Mouse (Mus musculus): ENCODE results near the gene Dkk2.

Gene Dkk2

DNA sequence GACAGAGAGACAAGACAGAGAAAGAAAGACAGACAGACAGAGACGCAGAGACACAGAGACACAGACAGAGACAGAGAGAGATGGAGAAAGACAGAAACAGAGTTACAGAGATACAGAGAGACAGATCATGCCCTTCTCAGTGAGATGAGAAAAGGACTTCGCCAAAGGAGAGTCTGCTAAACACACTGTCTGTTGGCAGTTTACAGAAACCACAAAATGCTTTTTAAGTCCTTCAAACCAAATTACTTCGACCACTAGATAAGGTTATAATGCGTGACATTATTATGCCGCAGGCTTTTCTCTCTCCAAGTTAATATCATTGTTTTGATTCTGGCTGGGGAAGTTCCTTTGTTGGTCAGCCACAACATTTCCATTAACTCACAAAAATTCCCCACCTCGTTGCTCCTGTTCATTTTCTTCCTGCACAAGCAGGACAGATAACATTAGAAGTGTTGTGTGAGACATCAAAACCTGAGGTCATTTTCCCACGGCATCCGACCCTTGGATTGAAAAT is 40.2 kb downstream of the Dkk2 start:
- no peak for DNase-seq (ENCODE audit: low read depth)

- DNase-seq (ENCODE audit: low read depth), result no peak
These were observed 44.7 kb downstream of the Dkk2 start for GRCm38 (mm10) chr3:132129730-132130274.

DNA sequence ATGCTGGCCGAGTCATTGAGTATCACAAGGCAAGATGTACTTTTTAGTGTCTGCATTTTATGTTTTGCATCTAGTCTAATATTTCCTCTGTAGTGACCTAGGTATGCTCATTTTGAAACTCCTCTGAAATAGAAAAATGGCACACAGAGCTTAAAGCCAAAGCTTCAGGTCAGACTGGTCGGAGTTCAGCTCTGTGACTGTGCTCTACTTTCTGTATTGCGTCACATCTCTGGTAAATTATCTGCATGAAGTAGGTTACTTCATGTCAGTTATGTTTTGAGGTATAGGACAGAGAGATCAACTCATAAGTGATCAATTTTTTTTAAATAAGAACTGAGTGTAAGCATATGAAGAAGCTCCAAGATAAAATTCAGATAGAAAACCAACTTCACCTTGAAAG is 45.7 kb downstream of the Dkk2 start:
- DNase-seq (ENCODE audit: low read depth), result no peak

DNA sequence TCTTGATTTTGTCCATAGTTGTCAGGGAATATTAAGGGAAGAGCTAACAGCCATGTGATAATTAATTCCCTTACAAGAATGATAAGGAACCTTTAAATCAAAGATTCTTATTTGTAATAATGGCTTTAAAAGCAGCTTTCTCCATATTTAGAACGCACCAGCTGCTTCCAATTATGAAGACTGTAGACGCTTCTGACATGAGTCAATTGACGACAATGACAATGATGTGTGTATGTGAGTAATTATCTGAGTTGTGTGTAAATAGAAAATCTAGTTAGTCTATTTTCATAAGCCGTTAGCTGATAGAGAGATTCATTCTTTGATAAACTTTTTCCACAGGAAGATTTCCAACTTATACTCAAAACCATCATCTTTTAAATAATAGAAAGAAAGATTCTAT is 46.8 kb downstream of the Dkk2 start:
- no peak for DNase-seq (ENCODE audit: low read depth)

GRCm38 (mm10) chr3:132134502-132134901 is 49.4 kb downstream of the Dkk2 start:
- DNase-seq (ENCODE audit: low read depth), result no peak

DNA sequence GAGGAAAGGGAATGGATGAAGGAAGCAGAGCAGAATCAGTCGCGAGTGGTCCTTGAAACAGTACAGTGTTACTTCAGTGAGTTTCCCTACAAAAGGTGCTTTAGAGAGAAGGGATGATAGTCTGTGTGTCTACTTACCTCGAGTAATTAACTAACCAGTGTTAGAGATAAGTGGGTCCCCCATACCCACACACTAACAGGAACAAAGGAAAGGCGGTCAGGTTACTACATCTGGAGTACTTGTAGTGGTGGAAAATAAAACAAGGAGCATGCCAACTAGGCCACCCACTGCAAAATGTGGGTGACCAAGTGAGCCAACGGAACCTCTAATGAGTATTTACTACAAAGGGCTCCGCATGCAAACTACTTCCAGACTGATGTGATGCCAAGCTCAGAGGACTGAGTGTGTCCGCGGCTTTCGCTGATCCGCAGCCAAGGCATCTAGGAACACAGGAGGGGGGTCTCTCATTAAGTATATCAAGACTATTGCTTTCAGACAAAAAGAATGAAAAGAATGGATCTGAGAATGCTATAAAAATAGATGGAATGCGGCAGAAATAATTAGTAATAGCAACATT is 52.8 kb downstream of the Dkk2 start:
- no peak for DNase-seq (ENCODE audit: low read depth)

DNA sequence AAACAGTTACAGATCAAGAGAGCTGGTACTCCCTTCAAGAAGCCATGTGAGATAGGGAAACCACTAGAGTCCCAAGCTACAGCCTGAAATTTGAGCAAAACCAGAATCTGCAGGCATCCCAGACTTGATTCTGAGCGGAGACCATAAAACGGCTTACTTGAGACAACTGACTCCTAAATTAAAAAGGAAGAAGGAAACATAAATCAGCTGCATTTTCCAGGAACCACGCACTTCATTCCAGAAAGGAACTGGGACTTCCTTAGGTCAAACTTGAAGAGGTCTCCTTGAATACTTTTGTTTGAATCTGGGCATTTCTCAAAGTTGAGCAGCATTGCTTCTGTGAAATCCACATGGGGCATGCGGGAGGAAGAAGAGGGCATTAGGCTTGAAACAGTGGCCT is 55.9 kb downstream of the Dkk2 start:
- no peak for DNase-seq (ENCODE audit: low read depth)

DNA sequence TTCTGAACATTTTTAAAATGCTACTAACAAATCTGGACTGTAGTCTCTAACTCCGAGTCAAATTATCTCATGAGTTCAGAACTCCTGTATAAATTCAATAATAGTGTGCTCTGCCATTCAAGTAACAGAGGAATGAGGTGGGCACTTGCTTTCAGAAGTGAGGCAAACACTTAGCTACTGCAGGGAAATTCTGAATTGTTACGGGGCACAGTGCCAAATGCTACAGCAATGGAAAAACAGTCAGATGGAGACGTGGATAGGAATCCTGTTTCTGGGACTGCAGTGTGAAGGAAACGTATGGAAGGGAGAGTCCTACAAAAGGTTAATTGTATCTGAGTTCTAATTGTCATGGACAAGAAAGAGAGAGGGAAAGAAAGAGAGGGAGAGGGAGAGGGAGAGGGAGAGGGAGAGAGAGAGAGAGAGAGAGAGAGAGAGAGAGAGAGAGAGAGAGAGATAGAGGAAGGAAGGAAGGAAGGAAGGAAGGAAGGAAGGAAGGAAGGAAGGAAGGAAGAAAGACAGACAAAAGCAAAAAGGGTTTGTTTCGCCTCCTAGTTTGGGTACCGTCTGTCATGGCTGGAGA is 64.4 kb downstream of the Dkk2 start:
- DNase-seq (ENCODE audit: low read depth), result no peak

DNA sequence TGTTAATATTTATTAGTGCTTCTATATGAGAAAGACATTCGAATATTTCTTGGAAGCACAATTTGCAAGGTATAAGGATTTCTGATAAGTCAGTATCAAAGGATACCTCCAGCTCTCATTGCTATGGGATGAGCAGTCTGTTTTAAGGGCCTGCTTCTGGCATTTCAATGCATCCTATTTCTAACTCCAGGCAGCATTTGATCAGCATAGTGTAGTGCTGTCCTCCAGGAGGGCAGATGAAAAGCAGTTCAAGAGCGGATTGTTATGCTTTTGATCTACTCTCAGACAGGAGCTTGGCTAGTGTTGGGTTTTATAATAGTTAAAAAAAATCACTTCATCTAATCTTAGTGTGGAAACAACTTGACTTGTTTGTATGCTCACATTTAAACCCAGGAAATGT is 73.7 kb downstream of the Dkk2 start:
- no peak for DNase-seq (ENCODE audit: low read depth)

DNA sequence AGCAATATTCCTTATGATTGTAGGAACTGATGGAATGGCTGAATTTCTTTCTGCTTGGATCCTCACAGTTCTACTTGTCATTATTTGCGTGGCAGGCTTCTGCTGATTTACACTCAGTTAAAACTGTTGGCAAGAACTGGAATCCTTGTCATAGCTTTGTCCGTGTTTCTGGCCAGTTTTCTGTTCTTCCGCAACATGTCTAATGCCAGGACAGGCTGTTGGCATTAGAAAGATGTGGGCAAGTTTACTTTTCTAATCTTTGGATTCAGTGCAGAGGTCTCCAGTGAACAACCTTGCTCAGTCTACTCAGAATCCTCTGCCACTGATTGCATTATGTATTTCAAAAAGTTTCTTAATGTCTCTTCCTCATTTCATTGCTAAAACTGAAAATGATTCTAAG is 83.8 kb downstream of the Dkk2 start:
- DNase-seq (ENCODE audit: low read depth), result no peak

DNA sequence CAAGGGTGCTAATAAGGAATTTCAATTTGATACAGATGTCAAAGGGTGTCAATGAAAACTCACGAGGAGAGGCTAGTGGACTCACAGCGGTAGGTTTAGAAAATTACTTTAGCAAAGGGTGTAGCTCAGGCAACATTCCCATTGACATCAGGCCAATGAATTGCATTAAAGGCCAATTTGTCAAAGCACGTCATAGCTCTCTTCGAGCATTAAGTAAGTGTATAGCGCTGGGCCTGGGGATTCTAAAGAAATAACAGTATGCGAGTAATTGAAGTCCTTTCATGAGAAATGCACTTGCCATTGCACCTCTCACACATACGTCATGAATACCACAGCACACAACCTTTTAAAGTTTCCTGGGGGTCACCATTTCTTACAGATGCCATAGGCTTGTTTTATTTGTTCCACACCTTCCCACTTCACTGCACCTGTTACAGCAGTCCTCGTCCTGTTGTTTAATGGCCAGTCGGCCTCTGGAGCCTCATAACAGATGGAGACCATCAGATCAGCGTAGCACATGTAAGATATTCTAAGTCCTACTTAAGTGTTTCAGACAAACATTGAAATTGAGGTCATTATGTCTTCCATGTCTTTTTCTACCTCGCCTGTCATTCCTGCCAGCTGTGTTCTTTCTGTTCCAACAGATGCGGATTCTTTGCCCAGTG is 101.9 kb downstream of the Dkk2 start:
- no peak for DNase-seq (ENCODE audit: low read depth)

DNA sequence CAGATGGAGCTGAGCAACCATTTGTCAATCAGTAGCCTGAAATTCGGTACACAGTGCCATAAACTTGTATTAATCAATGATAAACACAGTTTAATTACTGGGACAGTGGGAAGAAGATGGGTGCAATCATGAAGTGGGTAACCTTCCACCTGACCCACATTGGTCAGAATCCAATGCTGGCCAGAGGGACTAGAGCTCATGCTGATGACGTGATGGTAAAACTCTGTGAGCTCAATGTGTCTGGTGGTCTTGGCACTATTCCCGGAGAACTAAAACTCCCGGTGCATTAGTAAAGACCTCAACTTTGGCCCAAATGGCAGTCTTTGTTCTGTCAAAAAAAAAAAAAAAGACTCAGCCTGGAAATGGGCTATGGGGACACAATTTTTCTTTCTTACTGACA is 116.9 kb downstream of the Dkk2 start:
- no peak for DNase-seq (ENCODE audit: low read depth)

DNA sequence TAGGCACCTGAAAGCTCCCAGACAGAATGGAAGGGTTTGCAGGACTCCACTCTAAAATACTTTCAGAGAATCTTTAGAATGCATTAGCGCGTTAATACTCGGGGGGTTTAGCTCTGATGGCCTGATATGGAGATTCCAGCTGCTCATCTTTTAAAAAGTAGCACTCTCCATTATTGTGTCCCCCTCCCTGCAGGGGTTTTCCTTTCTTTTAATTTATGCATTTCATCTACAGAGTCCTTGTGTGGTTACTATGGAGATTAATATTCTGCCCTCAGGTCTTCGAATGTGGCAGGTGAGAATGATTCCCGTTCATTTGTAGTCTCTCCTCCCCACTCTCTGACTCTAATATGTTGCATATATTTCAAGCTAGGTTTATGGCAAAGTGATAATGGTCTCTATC is 117.6 kb downstream of the Dkk2 start:
- no peak for DNase-seq (ENCODE audit: low read depth)

- peak; percentile 23 for DNase-seq (ENCODE audit: low read depth)
These were observed 122.4 kb downstream of the Dkk2 start for GRCm38 (mm10) chr3:132207469-132207868.

DNA sequence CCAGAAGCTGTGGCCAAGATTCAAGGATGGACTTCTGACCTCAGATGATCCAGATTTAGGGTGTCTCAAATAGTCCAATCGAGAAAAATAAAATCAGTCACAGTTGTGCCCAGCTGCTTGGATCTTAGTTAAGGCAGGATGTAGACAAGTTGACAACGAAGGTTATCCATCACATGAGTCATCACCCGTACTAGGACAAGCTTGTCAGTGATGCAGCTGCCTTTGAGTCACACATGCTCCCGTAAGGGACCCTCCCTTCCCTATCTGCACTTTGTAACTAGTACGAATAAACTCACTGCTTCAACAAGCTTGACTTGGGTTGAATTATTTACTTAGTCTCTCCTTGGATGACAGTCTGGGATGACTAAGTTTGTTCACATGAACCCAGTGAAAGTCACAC is 126.2 kb downstream of the Dkk2 start:
- DNase-seq (ENCODE audit: low read depth), result peak; percentile 9

DNA sequence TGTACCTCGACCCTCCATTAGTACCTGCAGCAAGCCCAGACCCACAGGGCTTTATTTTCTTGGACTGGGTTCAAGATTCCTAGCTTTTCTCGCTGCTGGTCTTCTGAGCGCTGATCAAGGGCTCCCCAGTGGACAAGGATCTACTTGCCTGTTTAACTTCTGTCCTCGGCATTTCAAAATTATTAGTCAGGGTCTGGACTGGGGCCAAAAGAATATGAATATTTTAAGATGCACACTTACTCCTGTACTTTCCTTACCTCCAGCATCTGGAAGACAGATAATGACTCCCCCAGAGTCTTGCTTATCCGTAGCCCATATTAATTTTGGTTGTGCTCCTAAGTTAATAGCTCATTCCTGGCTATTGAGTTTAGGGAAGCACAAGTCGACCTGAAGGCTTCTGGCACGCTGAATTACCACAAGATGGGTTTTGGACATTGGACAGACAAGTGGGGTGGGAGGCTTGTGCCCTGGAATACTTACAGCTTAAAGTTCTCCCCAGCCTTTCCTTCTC is 134.9 kb downstream of the Dkk2 start:
- no peak for DNase-seq (ENCODE audit: low read depth)

DNA sequence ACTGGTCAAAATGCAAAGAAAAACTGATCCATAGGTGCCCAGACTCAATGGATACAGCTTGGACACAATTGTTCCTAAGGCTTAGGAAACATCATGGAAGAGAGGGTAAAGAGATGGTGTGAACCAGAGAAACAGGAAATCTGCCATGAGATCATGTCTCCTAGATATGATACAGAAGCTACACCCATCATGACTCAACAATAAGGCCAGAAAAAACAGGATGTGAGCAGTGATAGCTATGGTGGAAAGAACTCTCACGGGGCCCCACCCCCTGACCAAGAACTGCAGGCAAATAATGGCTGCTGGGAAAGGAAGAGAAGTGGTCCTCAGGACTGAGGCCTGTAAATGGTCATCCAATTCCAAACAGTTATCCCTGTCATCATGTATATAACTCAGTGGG is 142.5 kb downstream of the Dkk2 start:
- no peak for DNase-seq (ENCODE audit: low read depth)

Data from fibroblast of lung, adult 2 months (primary cell).